Mouse (Mus musculus): ENCODE measurements around the gene Dnmt1.

Gene Dnmt1

DNA sequence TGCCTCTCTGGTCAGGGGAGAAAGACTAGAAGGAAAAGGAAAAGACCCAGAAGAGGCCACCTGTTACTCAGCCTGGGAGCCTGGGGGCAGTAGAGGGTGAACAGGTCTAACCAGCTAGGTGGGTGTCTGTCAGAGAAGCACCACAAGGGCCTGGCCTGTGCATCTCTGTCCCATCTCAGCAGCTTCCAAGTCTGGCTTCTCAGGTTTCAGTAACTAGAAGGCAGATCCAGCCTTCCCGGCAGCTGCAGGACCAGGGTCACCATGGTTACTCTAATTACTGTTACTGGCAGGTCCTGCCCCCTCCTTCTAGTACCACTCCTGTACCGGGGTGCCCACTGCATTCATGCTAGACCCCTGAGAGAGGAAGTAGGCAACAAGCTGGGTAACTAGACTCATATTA, 15.8 kb downstream of the Dnmt1 start:
- DNase-seq (ENCODE audit: low read depth, low spot score), result no peak

DNA sequence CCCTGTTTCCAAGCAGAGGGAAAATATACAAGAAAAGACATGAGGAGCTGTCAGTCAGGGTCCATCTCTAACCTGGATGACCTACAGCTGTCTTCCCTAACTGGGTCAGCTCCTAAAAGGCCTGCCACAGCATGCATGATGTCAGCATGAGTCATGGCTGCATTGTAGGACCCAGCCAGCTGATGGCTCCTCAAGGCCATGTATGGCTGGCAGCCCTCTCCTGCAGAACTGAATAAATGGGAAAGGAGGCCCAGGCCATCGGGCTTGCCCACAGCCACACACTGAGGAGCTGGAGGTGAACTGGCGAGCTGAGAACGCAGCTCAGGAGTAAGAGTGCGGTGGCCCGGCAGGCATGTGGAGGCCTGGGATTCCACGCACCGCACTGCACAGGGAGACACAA, 16.3 kb downstream of the Dnmt1 start:
- DNase-seq (ENCODE audit: low read depth, low spot score), result peak; percentile 19

GRCm38 (mm10) chr9:20923258-20923657, 36.4 kb downstream of the Dnmt1 start:
- DNase-seq (ENCODE audit: low read depth, low spot score), result no peak

- no peak for DNase-seq (ENCODE audit: low read depth, low spot score)
These were observed 43.5 kb downstream of the Dnmt1 start for GRCm38 (mm10) chr9:20916160-20916559.

DNA sequence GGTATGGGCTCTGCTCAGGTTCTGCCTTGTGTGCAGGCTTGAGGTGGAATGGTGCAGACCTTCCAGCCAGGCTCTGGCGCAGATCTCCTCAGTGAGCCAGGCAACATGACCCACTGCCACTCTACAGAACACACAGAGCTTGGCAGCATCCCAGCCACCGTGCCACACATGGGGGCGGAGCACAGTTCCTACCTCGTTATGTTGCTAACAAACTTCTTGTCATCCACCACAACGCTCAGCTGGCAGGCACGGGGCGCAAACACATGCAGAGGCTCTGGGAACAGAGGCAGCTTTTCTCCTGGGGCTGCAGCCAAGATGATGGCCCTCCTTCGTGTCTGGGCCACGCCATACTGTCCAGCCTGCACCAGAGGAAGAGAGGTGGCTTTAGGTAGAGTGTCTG, 49.7 kb downstream of the Dnmt1 start:
- DNase-seq (ENCODE audit: low read depth, low spot score), result no peak

- no peak for DNase-seq (ENCODE audit: low read depth, low spot score)
These were observed 57.6 kb downstream of the Dnmt1 start for GRCm38 (mm10) chr9:20902174-20902491.

DNA sequence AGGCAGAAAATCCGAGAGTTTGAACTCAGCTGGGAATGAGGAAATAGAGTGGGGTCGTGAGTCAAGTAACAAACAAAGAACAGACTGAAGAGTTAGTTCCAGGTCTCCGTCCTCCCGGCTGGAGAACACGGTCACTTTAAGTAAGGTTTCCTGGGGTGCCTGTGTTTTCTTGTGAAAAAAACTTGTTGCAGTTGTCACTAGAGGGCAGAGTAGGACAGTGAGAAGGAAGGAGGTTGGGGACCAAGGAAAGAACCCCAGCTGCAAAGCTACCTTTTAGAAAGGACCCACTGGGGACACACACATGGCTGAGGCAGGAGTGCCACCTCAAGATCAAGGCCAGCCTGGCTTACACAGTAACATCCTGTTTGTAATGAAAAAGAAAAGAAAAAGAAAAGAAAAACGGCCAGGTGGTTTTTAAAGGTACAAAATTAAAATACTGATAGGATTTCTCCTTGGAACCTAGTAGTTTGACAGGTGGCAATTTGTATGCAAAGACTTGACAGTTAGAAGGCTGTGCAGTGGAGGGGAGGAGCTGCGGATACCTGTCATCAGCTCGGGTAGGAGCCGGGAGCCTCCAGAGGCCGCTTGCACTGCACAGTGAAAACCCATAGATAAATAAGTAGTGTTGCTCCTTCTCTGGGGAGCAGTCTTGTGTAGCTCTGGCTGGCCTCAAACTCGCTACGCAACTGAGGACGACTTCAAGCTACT, 58.1 kb downstream of the Dnmt1 start:
- DNase-seq (ENCODE audit: low read depth, low spot score), result no peak

DNA sequence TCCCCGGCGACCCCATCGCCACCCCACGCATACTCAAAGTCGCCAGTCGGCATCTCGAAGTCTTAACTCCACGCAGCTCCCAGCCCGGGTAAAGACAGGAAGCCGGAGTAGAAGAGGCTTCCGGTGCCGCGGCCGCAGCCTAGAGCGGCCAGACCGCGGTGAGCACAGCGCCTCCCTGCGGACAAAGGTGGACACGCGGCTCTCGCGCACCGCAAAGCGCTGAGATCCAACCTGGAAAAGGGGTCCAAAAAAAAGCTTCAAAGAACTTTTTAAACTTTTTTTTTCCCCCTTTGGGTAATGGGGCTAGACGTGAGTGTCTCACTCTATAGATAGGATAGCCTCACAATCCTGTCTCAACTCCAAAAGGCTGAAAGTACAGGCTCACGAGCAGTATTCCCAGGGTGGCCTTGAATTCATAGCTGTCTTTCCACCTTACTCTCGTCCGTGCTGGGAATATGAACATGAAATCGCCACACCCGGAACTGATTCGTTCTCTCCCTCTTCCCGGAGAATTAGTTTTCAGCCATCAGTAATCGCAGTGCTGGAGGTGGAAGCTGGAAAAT, 61.1 kb downstream of the Dnmt1 start, which contains the start of gene Eif3g:
Gene Eif3g (minus strand): TSS at position 113 of the 563 bp plus-strand sequence.
- peak; percentile 78 for DNase-seq (ENCODE audit: low read depth, low spot score)

- no peak for DNase-seq (ENCODE audit: low read depth, low spot score)
These were observed 61.8 kb downstream of the Dnmt1 start for GRCm38 (mm10) chr9:20897736-20898510.

- DNase-seq (ENCODE audit: low read depth, low spot score), result no peak
These were observed 64.3 kb downstream of the Dnmt1 start for GRCm38 (mm10) chr9:20895382-20895781.

DNA sequence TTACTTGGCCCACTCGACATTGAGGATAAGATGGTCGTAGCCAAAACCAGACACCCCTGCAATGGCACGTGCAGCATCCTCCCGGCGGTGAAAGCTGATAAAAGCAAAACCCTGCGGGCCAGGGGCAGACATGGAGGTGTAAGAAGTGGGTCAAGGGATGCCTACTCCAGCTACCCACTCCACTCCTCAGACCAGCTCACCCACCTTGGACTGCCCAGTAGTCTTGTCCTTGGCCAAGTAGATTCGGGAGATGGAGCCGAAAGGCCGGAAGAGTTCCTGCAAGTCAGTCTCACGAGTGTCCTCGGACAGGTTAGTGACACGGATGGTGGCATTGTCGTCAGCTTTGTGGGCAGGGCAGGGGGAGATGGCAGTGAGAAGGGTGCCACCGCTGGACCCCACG, 65.1 kb downstream of the Dnmt1 start:
- DNase-seq (ENCODE audit: low read depth, low spot score), result no peak

DNA sequence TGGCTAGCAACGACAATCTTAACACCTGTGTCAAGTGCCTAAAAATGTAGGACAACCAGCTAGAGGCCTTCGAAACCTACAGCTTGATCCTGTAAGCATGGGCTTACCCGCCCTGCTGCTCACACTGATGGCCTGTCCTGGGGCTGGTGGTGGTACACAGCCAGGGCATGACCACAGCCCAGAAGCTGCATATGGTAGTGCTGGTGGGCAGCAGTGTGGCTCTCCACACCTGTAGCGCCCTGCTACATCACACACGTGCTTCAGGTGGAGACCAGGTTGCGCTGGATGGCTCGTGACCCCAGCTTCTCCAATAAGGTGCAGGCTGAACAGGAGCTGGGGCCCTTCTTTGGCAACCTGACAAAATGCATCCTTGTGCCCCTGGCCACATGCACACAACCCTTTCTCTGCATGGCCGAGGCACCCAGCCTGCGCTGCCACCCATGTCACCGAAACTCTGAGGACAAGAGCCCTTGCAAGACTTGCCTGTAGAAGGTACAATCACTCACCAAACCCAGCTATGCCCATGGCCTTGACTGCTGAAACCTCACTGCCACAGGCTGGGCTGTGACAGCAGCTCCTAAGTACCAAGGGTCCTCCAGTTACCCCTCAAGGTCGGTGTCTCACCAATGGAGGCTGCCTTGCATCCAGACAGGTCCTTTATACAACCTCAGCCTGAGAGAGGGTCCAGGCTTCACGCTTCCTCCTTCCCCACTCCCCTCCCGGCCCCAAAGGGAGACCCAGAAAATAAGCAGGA, 65.9 kb downstream of the Dnmt1 start:
- no peak for DNase-seq (ENCODE audit: low read depth, low spot score)

GRCm38 (mm10) chr9:20893069-20893468, 66.6 kb downstream of the Dnmt1 start:
- no peak for DNase-seq (ENCODE audit: low read depth, low spot score)

- DNase-seq (ENCODE audit: low read depth, low spot score), result no peak
These were observed 67.5 kb downstream of the Dnmt1 start for GRCm38 (mm10) chr9:20892104-20892653.

DNA sequence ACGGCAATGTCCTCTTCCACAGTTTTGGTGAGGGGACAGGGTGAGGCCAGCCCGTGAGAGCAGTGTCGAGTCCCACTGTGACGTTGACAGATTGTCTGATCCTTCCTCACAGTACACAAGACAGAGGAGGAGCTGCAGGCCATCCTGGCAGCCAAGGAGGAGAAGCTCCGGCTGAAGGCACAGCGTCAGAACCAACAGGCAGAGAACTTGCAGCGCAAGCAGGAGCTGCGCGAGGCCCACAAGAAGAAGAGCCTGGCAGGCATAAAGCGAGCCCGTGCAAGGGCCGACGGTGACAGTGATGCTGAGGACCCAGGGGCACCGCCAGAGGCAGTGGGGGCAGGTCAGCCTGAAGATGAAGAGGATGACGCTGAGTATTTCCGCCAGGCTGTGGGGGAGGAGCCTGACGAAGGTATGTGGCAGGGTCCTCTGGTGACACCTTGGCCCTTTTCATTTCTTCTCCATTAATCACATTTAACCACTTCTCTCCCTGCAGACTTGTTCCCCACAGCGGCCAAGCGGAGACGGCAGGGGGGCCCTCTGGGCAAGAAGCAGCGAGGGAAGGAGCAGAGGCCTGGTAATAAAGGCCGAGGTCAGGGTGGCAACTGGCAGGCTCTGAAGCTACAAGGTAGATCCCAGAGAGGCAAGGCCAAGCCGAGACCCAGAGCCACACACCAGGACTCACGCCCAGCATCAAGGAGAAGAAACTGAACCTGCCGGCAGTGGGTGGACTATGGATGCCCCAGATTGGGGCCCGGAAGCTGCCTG, 68.2 kb downstream of the Dnmt1 start:
- DNase-seq (ENCODE audit: low read depth, low spot score), result no peak

DNA sequence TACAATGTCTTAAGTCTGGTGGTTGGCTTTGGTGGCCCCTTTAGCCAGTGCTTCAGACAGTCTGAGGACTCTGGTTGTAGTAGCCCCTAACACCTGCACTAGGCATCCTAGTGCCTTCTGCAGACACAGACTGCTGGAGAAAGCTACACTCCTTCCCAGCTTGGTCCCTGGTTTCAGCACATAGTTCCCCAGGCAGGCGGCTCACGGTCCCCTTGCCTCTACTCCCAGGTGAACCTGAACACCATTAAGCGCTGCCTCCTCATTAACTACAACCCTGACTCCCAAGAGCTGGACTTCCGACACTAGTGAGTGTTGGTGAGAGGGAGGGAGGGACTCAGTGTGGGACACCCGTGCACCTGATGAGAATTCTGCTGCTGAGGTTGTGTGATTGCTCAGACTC, 69.3 kb downstream of the Dnmt1 start:
- DNase-seq (ENCODE audit: low read depth, low spot score), result no peak

GRCm38 (mm10) chr9:20889185-20890141, 70.2 kb downstream of the Dnmt1 start:
- no peak for DNase-seq (ENCODE audit: low read depth, low spot score)

DNA sequence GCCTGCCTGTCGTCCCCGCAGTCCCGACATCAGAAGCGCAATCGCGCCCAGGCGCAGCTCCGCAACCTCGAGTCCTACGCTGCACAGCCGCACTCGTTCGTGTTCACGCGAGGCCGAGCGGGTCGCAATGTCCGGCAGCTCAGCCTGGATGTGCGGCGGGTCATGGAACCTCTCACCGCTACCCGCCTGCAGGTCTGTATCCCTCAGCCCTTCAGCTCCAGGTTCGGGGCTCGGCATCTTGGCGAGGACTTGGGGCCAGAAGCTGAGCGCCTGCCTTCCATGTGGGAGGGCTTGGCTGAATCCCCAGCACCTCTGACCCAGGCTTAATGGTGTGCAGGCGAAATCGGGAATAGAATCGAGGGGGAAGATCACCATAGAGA, 71.3 kb downstream of the Dnmt1 start:
- DNase-seq (ENCODE audit: low read depth, low spot score), result no peak

- peak; percentile 96 for DNase-seq (ENCODE audit: low read depth, low spot score)
These were observed 71.8 kb downstream of the Dnmt1 start, which contains the start of gene Ppan for GRCm38 (mm10) chr9:20887704-20888385. Gene Ppan (plus strand): TSS chr9:20888175.
